Mouse (Mus musculus) midbrain, embryonic 16.5 days (tissue): Measurements from ENCODE around the gene Thada. TPM values are rescaled to one million over a fixed set of nuclear protein-coding genes. Genes with fewer than 3 reads are reported as not detected.

Experiments
- ATAC-seq: fragments of 200-750 bp; cut with Nextera tagmentation; 2 replicates; pipeline ENCODE4 v1.8.0; 2017; ENCODE audit warnings: moderate TSS enrichment
- H3K27ac ChIP-seq: fragments of 300-500 bp; sonication (generic); 2 replicates; pipeline ENCODE4 v1.5.1; 2014; ENCODE audit warnings: mild to moderate bottlenecking, low read length, mixed read lengths
- H3K27me3 ChIP-seq: fragments of 300-500 bp; sonication (generic); 2 replicates; pipeline ENCODE4 v1.6.1; 2014; ENCODE audit warnings: low read depth, low read length, mixed read lengths; ENCODE audit not compliant: control insufficient read depth, insufficient read depth
- H3K36me3 ChIP-seq: fragments of 300-500 bp; sonication (generic); 2 replicates; pipeline ENCODE4 v1.6.1; 2014; ENCODE audit warnings: mild to moderate bottlenecking, low read length, moderate library complexity, mixed read lengths; ENCODE audit not compliant: control insufficient read depth, insufficient read depth
- H3K4me1 ChIP-seq: fragments of 300-500 bp; sonication (generic); 2 replicates; pipeline ENCODE4 v1.6.1; 2014; ENCODE audit warnings: mild to moderate bottlenecking, low read length, mixed read lengths; ENCODE audit not compliant: control insufficient read depth, insufficient read depth
- H3K4me2 ChIP-seq: fragments of 300-500 bp; sonication (generic); 2 replicates; pipeline ENCODE4 v1.6.1; 2014; ENCODE audit warnings: mild to moderate bottlenecking, low read length, mixed read lengths
- H3K4me3 ChIP-seq: fragments of 300-500 bp; sonication (generic); 2 replicates; pipeline ENCODE4 v1.5.1; 2014; ENCODE audit warnings: low read depth, mild to moderate bottlenecking, low read length, moderate library complexity, mixed read lengths
- H3K9ac ChIP-seq: fragments of 300-500 bp; sonication (generic); 2 replicates; pipeline ENCODE4 v1.6.1; 2014; ENCODE audit warnings: low read depth, low read length, mixed read lengths
- H3K9me3 ChIP-seq: fragments of 300-500 bp; sonication (generic); replicated peaks from 2 replicates; pipeline ENCODE4 v1.6.1; 2014; ENCODE audit warnings: mild to moderate bottlenecking, low read length, mixed read lengths; ENCODE audit not compliant: control insufficient read depth, poor library complexity, severe bottlenecking
- WGBS: fragments of 180-500 bp; shearing (Covaris S2); extraction: QIAGEN DNeasy Blood & Tissue Kit; methylation state at CpG from one replicate; pipeline ENCODE4 v1.1.7; 2014; 5-methylcytosine and 5-hydroxymethylcytosine counted together
- polyA plus RNA-seq: library from polyadenylated mRNA; unstranded; fragments of >200 nt; fragmentation: Nextera tagmentation; extraction: Ambion mirVana; gene quantifications from 2 replicates; pipeline ENCODE4 v1.2.1, GENCODE M21; 2015

Gene Thada
- polyA plus RNA-seq, 1 experiment from 2014 or later = 6.5 TPM

DNA sequence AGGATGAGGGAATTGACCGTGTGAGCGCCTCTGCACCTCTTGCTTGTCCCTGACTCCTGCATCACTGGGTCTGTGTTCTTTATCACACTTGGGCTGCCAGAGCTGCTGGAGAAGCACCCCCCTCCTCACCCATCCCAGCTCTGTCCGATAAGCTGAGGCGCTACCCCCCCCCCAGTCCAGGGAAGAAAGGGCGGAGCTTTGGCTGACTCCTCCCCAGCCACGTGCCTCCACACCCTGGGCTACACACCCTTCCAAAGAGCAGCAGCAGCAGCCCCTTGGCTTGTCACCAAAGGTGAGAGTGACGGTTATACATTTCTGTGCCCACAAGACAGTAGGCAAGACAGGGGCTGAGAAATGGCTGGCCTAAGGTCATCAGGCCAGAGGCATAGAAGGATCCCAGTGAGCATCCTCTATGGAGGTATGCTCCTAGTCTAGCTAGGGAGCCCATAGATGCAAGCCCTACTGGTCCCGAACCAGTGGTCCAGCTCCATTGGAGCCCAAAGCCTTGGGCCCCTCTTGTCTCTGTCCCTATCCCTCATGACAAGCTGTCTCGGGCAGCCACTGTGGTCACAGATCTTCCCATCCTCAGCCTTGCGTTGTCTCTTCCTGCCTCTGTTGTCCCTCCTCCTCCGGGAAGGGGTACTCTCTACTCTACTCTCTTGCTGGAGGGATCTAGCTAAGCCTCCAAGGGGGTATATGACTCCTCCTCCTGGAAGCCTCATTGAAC lies 311.5 kb downstream of the Thada start:
- Histone ChIP-seq H3K36me3 (no peaks in the 10 kb centered on the region), H3K4me1 (no peaks in the 10 kb centered on the region), H3K4me2 (no peak overlapping the region), H3K27me3 (no peaks in the 10 kb centered on the region), H3K27ac (no peak overlapping the region), H3K9ac (no peak overlapping the region), H3K9me3 (no peaks in the 10 kb centered on the region), H3K4me3 (no peak overlapping the region)
- no peak for ATAC-seq
- WGBS = 88% methylated on average over 11 of the region's 11 CpGs

GRCm38 (mm10) chr17:84152976-84153786 lies 312.8 kb downstream of the Thada start:
- H3K27me3 ChIP-seq = no peaks in the 10 kb centered on the region
- no peak overlapping the region for H3K4me2 ChIP-seq
- no peak overlapping the region for H3K27ac ChIP-seq
- no peaks in the 10 kb centered on the region for H3K4me1 ChIP-seq
- 85% methylated on average over 12 of the region's 12 CpGs for WGBS
- no peak for ATAC-seq
- no peak overlapping the region for H3K9ac ChIP-seq
- no peaks in the 10 kb centered on the region for H3K9me3 ChIP-seq
- H3K4me3 ChIP-seq = no peak overlapping the region
- no peaks in the 10 kb centered on the region for H3K36me3 ChIP-seq

- Histone ChIP-seq H3K27me3 (no peaks in the 10 kb centered on the region), H3K4me2 (no peak overlapping the region), H3K9ac (no peak overlapping the region), H3K27ac (no peak overlapping the region), H3K4me1 (no peaks in the 10 kb centered on the region), H3K9me3 (no peaks in the 10 kb centered on the region), H3K4me3 (no peak overlapping the region), H3K36me3 (no peaks in the 10 kb centered on the region)
- 40% methylated on average over 6 of the region's 6 CpGs for WGBS
- ATAC-seq = no peak
Measured at GRCm38 (mm10) chr17:84152206-84152975, 313.6 kb downstream of the Thada start.

DNA sequence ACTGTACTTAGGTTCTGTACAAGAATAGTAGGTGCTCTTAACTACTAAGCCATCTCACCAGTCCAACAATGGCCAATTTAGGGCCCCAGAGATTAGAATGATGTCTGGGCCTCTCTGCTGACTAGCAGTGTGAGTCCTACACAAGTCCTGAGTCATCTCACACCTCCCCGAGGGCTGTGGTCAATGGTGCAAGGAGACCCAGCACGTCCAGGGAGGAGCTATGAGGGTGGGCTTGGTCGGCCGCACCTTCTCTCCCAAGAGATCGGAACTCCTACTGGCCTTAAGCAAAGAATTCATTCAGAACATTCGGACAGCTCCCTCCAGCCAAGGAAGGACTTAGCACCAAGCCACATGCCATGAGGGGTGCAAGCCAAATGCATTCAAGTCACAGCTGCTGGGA lies 314.7 kb downstream of the Thada start:
- no peak overlapping the region for H3K27ac ChIP-seq
- H3K9me3 ChIP-seq = no peaks in the 10 kb centered on the region
- no peak overlapping the region for H3K4me3 ChIP-seq

DNA sequence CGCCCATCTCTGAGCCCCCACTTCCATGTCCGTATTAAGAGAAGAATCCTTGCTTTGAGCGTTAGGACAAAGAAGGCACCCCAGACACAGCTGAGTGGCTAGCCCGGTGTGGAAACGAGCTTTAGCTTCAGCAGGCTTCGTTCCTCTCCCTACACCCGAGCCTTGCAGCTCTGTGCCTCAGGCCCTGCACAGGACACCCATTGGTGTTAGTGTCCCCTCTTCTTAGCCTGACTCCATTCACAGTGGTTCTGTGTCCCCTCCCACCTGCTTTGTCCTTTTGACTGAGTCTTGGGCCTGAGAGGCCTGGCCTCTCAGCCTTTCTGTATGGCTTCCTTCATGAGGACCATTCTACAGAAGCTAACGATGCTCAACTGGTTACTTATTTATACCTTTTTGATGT lies 315.7 kb downstream of the Thada start:
- Histone ChIP-seq H3K4me2 (no peak overlapping the region), H3K27ac (no peak overlapping the region), H3K27me3 (no peaks in the 10 kb centered on the region), H3K4me3 (no peak overlapping the region), H3K36me3 (no peaks in the 10 kb centered on the region), H3K9ac (no peak overlapping the region), H3K4me1 (no peaks in the 10 kb centered on the region; the same call in 1 of the 2 replicates), H3K9me3 (no peaks in the 10 kb centered on the region)
- ATAC-seq = no peak
- 47% methylated on average over 8 of the region's 8 CpGs for WGBS

More for the DNA sequence above, 314.7 kb downstream of the Thada start:
- H3K36me3 ChIP-seq = no peaks in the 10 kb centered on the region
- no peak overlapping the region for H3K4me2 ChIP-seq
- ATAC-seq = no peak
- H3K9ac ChIP-seq = no peak overlapping the region
- 78% methylated on average over 6 of the region's 6 CpGs for WGBS
- H3K27me3 ChIP-seq = no peaks in the 10 kb centered on the region
- no peaks in the 10 kb centered on the region; the same call in 1 of the 2 replicates for H3K4me1 ChIP-seq

DNA sequence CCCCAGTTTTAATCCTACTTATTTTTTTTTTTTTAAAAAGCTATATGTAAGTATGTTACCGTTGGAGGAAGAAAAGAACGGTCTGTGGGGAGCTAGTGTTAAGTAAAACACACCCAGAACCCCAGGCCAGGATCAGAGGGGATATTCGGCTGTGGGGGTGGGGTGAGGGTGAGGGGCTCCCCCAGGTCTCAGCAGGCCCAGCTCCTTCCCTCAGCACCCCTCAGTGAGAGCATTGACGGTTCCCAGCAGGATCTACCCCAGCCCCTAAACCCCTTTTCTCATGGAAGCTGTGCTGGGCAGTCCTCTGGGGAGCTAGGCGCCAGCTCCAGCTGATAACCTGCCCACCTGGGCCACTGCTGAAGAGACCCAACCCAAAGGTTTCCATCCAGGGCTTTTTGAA lies 316.4 kb downstream of the Thada start:
- WGBS = 24% methylated on average over 5 of the region's 5 CpGs
- Histone ChIP-seq H3K9ac (no peak overlapping the region), H3K4me1 (no peaks in the 10 kb centered on the region; the same call in 1 of the 2 replicates), H3K27me3 (no peaks in the 10 kb centered on the region), H3K27ac (no peak overlapping the region), H3K4me3 (no peak overlapping the region), H3K9me3 (no peaks in the 10 kb centered on the region), H3K36me3 (no peaks in the 10 kb centered on the region), H3K4me2 (no peak overlapping the region)
- ATAC-seq = no peak

DNA sequence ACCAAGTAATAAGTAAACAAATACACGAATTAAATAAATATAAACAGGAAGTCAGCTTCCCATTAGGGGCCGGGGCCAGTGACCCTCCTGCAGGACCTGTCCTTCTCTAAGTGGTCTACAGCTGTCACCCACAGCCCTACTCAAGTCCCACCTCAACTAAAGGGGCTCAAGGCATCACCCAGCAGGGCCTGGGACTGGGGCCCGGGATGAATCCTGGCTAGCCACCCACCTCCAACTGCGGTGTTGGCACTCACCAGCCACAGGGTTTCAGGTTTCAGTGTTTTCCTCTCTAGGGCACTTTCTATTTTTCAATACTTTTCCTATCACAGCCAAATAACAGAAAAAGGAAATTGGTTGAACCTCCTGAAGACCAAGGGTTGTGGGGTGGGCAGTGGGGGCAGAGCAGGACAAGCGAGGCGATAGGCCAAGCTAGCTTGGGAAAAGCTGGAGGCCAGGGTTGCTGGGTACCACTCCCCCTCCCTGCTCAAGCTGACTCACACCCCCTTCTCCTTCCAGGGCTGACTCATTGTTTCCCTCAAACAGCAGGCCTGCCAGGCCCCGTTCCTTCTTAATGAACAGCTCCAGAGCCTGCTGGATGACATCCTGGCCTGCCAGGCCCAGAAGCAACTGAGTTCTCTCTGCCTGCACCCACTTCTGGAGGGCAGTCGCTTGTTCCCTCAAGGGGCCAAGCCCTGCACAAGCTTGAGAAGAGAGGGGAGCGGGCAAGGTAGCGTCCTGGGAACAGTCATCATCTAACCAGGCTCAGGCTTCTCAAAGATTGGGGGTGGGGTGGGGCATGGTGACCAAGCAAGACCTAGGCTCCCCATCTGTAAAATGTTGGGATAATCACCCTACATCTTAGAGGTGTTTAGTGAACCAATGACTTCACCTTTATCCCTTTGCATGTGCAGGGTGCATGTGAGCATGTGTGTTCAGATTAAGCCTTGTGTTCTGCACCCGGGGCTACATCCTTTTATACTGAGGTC lies 317.2 kb downstream of the Thada start:
- WGBS = 33% methylated on average over 11 of the region's 11 CpGs
- Histone ChIP-seq H3K9ac (no peak overlapping the region), H3K27ac (no peak overlapping the region), H3K27me3 (no peaks in the 10 kb centered on the region), H3K36me3 (no peaks in the 10 kb centered on the region), H3K4me1 (no peaks in the 10 kb centered on the region; the same call in 1 of the 2 replicates), H3K9me3 (no peaks in the 10 kb centered on the region), H3K4me2 (no peak overlapping the region), H3K4me3 (no peak overlapping the region)
- peak; percentile 63 for ATAC-seq
